Mouse (Mus musculus): Measurements from ENCODE around the gene Myo3a. TPM values are rescaled to one million over a fixed set of nuclear protein-coding genes. Genes with fewer than 3 reads are reported as not detected.

The Myo3a gene
- polyA plus RNA-seq, 1 experiment from 2014 or later, result not detected

DNA sequence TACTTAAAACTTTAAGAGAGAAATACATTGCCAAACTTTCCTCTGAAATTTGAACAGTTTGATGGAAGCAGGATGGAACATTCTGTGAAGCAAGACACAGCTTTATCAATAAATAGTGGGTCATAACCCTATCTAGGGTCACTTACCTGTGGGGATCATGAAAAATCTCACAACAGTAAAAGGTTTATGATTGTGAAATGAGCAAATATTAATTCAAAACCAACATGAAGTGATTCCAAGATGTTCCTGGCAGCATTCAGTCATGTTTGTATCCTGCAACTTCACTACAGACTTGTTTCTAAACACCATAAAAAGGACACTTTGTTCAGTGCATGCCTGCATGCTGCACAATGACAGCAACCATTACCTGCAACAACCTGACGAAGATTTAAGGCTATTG is 436.4 kb downstream of the Myo3a start:
- Histone ChIP-seq H3K9ac (no peak overlapping the region), H3K4me1 (no peaks in the 10 kb centered on the region), H3K4me2 (no peak overlapping the region), H3K4me3 (no peak overlapping the region), H3K27me3 (no peaks in the 10 kb centered on the region), H3K36me3 (no peaks in the 10 kb centered on the region), H3K9me3 (no peaks in the 10 kb centered on the region), H3K27ac (no peak overlapping the region)
- 66% methylated on average over 1 of the region's 1 CpGs for WGBS
- no peak for ATAC-seq (ENCODE audit: insufficient number of reproducible peaks, insufficient read depth, low FRiP score, low TSS enrichment, low read depth)

Small RNA genes within 50 kb of the gene (microRNA-seq; reads per million reads assigned to microRNA genes)
- not detected for gene Gm23636
- gene Mir3967, result not detected
